Mouse (Mus musculus) adrenal gland, postnatal 25 days (tissue): ENCODE results near the gene Cpeb1. TPM values are rescaled to one million over a fixed set of nuclear protein-coding genes. Genes with fewer than 3 reads are reported as not detected.

ENCODE experiments used
- DNase-seq: peaks from one replicate; pipeline ENCODE4 v3.0.0; 2021; ENCODE audit warnings: mixed read lengths
- total RNA-seq: library from RNA; stranded (reverse); gene quantifications from 2 replicates; pipeline ENCODE4 v1.2.3, GENCODE M21; 2021

The Cpeb1 gene
- total RNA-seq, 1 experiment from 2014 or later, result 39.0 TPM

GRCm38 (mm10) chr7:81326859-81327258, 128.4 kb downstream of the Cpeb1 start:
- no peak for DNase-seq

DNA sequence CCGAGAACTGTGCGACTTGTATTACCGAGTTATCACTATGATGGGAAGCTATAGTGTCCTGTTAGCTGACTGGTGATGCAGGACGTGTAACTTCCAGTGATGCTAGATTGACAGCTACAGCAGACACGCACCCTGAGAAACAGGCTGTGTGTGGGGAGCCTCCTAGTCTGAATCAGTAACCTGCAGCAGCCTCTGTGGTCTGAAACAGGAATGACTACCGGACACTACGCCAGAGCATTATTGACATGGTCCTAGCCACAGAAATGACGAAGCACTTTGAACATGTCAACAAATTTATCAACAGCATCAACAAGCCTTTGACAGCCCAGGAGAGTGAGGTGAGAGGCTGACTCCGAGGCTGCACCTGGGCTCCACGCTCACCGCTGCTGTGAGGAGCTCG, 129.2 kb downstream of the Cpeb1 start:
- no peak for DNase-seq

- no peak for DNase-seq
These were observed 133.5 kb downstream of the Cpeb1 start for GRCm38 (mm10) chr7:81321776-81322175.

- no peak for DNase-seq
These were observed 135.5 kb downstream of the Cpeb1 start for GRCm38 (mm10) chr7:81319749-81320148.

- peak; percentile 24 for DNase-seq
These were observed 139.7 kb downstream of the Cpeb1 start for GRCm38 (mm10) chr7:81315583-81315982.

DNA sequence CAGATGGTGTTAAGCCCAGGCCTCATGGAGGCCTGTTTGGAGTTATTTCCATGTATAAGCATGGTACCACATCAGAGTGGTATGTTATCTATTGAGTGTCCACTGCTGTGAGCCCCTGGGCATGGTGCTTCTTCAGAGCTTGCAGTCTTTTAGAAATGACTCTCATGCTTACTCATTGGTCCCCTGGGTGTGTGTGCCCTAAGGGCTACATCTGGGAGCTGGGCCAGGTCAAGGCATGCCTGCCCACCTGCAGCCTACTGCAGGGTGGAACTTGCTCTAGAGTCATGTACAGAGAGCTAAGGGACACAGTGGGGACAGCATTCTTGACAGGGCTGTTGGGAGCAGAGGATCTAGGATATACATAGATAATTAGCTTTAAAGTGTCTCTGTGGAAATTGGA, 143.7 kb downstream of the Cpeb1 start:
- DNase-seq, result no peak

GRCm38 (mm10) chr7:81311130-81311529, 144.1 kb downstream of the Cpeb1 start:
- no peak for DNase-seq

- no peak for DNase-seq
These were observed 146.0 kb downstream of the Cpeb1 start for GRCm38 (mm10) chr7:81309247-81309646.

DNA sequence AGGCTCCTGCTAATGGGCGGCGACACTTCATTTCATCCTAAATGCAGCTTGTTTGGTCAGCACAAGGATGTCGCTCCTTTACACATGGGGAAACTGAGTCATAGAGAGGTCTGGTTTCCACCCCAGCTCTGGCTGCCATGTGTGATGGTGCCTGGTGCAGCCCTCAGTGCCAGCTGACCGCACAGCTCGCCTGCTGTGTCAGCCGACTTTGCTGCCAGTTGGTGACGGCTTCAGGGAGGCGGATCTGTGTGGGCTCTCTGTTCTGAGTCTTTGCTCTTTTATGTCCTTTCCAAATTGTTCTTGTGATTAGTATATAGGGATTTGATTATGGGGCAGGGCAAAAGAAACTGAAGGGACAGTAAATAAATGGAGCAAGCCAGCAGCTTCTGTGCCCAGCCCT, 147.5 kb downstream of the Cpeb1 start:
- DNase-seq, result no peak

GRCm38 (mm10) chr7:81304675-81305074, 150.6 kb downstream of the Cpeb1 start:
- DNase-seq, result no peak

DNA sequence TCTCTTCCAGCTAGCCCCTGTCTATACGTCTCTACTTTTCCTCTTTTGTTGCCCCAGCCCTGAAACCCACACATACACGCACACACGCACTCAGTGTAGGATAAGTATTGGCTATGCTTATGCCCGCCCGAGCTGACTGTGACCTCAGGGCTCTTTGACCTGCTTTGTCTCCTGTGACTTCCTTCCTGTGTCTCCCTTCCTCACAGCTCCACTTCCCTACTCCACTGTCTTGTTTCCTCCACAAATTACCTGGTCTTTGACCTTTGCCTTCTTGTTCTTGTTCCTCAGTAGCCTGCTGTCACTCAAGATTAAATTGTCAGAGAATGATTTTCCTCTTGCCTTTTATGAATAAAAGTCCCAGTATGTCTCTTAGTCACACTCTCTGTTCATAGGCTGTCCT, 151.2 kb downstream of the Cpeb1 start:
- no peak for DNase-seq

DNA sequence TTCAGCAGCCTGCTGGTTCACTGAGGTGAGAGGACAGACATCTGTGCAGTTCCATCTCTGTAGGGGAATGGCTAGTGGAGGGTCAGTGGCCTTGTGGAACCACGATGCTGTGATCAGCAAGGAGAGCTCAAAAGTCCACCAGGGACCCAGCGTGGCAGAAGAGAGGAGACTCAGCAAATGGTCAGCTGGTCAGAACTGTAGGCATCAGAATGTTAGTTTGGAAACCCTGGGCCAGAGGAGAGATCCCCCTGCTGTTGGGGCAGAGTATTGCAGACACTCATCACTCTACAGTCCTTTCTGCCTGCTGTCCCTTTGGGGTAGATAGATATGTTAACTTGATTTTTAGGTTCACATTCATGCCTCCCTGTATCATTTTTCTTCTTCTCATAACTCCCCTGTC, 151.6 kb downstream of the Cpeb1 start:
- DNase-seq, result peak; percentile 20

- DNase-seq, result no peak
These were observed 153.9 kb downstream of the Cpeb1 start for GRCm38 (mm10) chr7:81301323-81301722.

- no peak for DNase-seq
These were observed 157.1 kb downstream of the Cpeb1 start for GRCm38 (mm10) chr7:81298206-81298605.

Other genes with a start within 250 kb of the Cpeb1 start
- gene Pde8a, start 241.9 kb downstream of the Cpeb1 start, total RNA-seq, result 29.9 and 34.0 TPM in 2 replicates
- 1,081 and 1,170 TPM in 2 replicates for gene Rps17, start 110.2 kb downstream of the Cpeb1 start, total RNA-seq
- 9.3 and 13.1 TPM in 2 replicates for gene Ap3b2, start 38.5 kb upstream of the Cpeb1 start, total RNA-seq
- gene BC048679, start 42.8 kb upstream of the Cpeb1 start, total RNA-seq, result not detected in 2 replicates
- 0.29 and 0.85 TPM in 2 replicates for gene Fsd2, start 111.5 kb upstream of the Cpeb1 start, total RNA-seq
- gene Whamm, start 115.8 kb upstream of the Cpeb1 start, total RNA-seq, result 21.4 and 25.0 TPM in 2 replicates